Mouse (Mus musculus) retina, embryonic 14.5 days (tissue): ENCODE results near the gene Sult1a1.

Experiments
- DNase-seq: peaks from one replicate; pipeline ENCODE4 v3.0.0-alpha.2; 2015; ENCODE audit warnings: low spot score

Gene Sult1a1

GRCm38 (mm10) chr7:126623381-126623780, 52.9 kb downstream of the Sult1a1 start:
- DNase-seq, result no peak
